Comparison of ENCODE assay signal across 8 mouse cellular contexts in the genomic region with DNA sequence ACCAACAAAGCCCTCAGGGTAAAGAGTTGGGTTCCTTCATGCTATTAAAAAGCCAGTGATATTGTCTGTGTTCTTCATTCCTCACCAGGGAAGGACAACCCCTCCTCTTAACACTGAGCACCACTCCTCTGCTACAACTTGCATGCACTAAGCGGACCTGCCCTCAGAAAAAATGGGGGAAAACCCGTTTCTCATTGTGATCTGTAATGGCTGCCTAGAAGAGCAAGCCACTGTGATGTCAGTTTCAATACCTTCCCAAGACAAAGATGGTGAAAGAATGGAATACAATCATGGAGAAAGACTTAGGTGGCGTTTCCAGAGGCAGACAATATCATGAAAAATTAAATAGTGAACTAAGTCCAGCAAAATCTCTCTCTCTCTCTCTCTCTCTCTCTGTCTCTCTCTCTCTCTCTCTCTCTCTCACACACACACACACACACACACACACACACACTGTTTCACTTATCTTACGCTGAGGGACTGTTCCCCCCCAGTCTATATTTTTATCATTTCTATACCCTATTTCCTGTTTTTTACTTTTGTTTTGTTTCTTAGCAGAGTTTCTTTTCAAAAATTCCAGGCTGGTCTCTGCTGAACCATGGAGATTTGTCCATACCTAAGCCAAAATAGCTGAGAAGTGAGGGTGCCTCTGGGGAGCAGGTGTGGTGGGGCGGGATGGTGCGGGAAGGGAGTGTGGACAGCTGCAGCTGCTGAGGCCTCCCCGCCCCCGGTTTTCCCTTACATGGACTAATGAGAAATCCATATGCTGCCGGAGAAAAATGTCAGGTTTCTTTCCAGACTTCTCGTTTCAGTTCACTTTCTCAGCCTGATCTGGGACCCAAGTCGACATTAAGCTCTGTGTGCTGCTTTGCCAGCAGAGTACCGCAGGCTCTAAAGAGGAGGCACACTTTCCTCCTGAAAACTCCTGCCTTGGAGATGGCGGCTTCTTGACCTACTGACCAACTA. TPM values are rescaled to one million over a fixed set of nuclear protein-coding genes. Genes with fewer than 3 reads are reported as not detected.
DNase-seq lines count a peak whose midpoint lies in the region; ATAC-seq and TF ChIP-seq lines count a peak whose summit lies in the region.

No protein-coding gene starts in this region.

- H3K9me3 ChIP-seq in midbrain, embryonic 11.5 days (ENCODE audit: control insufficient read depth, low read length), result no peaks in the 10 kb centered on the region
- H3K9me3 ChIP-seq in midbrain, embryonic 16.5 days (replicated peaks; ENCODE audit: control insufficient read depth, low read length, poor library complexity, severe bottlenecking), result no peaks in the 10 kb centered on the region
- no peaks in the 10 kb centered on the region for H3K9me3 ChIP-seq in hindbrain, postnatal 0 days (ENCODE audit: low read length)
- H3K9me3 ChIP-seq in neural tube, embryonic 15.5 days (replicated peaks), result no peaks in the 10 kb centered on the region

- H3K4me2 ChIP-seq in midbrain, embryonic 11.5 days, result no peak overlapping the region
- no peak overlapping the region for H3K4me2 ChIP-seq in midbrain, embryonic 16.5 days (ENCODE audit: low read length)
- no peak overlapping the region for H3K4me2 ChIP-seq in hindbrain, postnatal 0 days (ENCODE audit: low read depth, low read length)
- H3K4me2 ChIP-seq in neural tube, embryonic 15.5 days, result no peak overlapping the region

- peaks cover 10% of the 10 kb centered on the region for H3K4me1 ChIP-seq in midbrain, embryonic 11.5 days (ENCODE audit: control insufficient read depth, insufficient read depth, low read length)
- peaks cover 11% of the 10 kb centered on the region for H3K4me1 ChIP-seq in midbrain, embryonic 16.5 days (ENCODE audit: control insufficient read depth, insufficient read depth, low read length)
- peaks cover 8% of the 10 kb centered on the region for H3K4me1 ChIP-seq in hindbrain, postnatal 0 days (ENCODE audit: insufficient read depth, low read length)
- H3K4me1 ChIP-seq in neural tube, embryonic 15.5 days, result peaks cover 20% of the 10 kb centered on the region

- WGBS in midbrain, embryonic 11.5 days, result 76% methylated on average over 13 of the region's 13 CpGs
- 62% methylated on average over 13 of the region's 13 CpGs for WGBS in midbrain, embryonic 16.5 days
- WGBS in hindbrain, postnatal 0 days, result 50% methylated on average over 13 of the region's 13 CpGs
- WGBS in neural tube, embryonic 15.5 days, result 59% methylated on average over 13 of the region's 13 CpGs

- H3K36me3 ChIP-seq in midbrain, embryonic 11.5 days (ENCODE audit: control insufficient read depth, insufficient read depth, low read length), result no peaks in the 10 kb centered on the region
- no peaks in the 10 kb centered on the region for H3K36me3 ChIP-seq in midbrain, embryonic 16.5 days (ENCODE audit: control insufficient read depth, insufficient read depth, low read length)
- H3K36me3 ChIP-seq in hindbrain, postnatal 0 days (ENCODE audit: insufficient read depth, low read length), result no peaks in the 10 kb centered on the region
- H3K36me3 ChIP-seq in neural tube, embryonic 15.5 days, result no peaks in the 10 kb centered on the region

- H3K9ac ChIP-seq in midbrain, embryonic 11.5 days (ENCODE audit: low read length), result no peak overlapping the region
- H3K9ac ChIP-seq in midbrain, embryonic 16.5 days (ENCODE audit: low read depth, low read length), result no peak overlapping the region
- H3K9ac ChIP-seq in hindbrain, postnatal 0 days (replicated peaks; ENCODE audit: low read length), result no peak overlapping the region
- H3K9ac ChIP-seq in neural tube, embryonic 15.5 days (replicated peaks), result no peak overlapping the region

- DNase-seq in midbrain, embryonic 11.5 days (ENCODE audit: low spot score, missing footprints), result peak; percentile 88
- DNase-seq in gastrocnemius, postnatal 25 days, result peak; percentile 52
- no peak for DNase-seq in hindbrain, postnatal 0 days (ENCODE audit: low spot score)
- no peak for DNase-seq in layer of hippocampus, adult 11-12 months (ENCODE audit: low spot score)
- no peak for DNase-seq in cerebellum, adult 9-11 months

- H3K4me3 ChIP-seq in midbrain, embryonic 11.5 days (ENCODE audit: low read depth, low read length), result no peak overlapping the region
- H3K4me3 ChIP-seq in midbrain, embryonic 16.5 days (ENCODE audit: low read depth, low read length), result no peak overlapping the region
- H3K4me3 ChIP-seq in hindbrain, postnatal 0 days (ENCODE audit: low read length), result no peak overlapping the region
- no peak overlapping the region for H3K4me3 ChIP-seq in neural tube, embryonic 15.5 days (replicated peaks)

- no peak for ATAC-seq in midbrain, embryonic 11.5 days (ENCODE audit: low FRiP score)
- no peak for ATAC-seq in midbrain, embryonic 16.5 days
- no peak for ATAC-seq in hindbrain, postnatal 0 days
- no peak for ATAC-seq in neural tube, embryonic 15.5 days (ENCODE audit: low FRiP score)
- no peak for ATAC-seq in activated CD4-positive, CD25-positive, alpha-beta regulatory T cell, adult 4 months

- TF ChIP-seq CTCF in hindbrain, postnatal 0 days (IDR thresholded peaks at IDR 0.05; ENCODE audit: low read depth), result no peak

- no peaks in the 10 kb centered on the region for H3K27me3 ChIP-seq in midbrain, embryonic 11.5 days (ENCODE audit: control insufficient read depth, insufficient read depth, low read length)
- no peaks in the 10 kb centered on the region for H3K27me3 ChIP-seq in midbrain, embryonic 16.5 days (ENCODE audit: control insufficient read depth, insufficient read depth, low read depth, low read length)
- H3K27me3 ChIP-seq in hindbrain, postnatal 0 days (ENCODE audit: insufficient read depth, low read length), result no peaks in the 10 kb centered on the region
- H3K27me3 ChIP-seq in neural tube, embryonic 15.5 days (replicated peaks), result no peaks in the 10 kb centered on the region

- H3K27ac ChIP-seq in midbrain, embryonic 11.5 days (ENCODE audit: low read depth, low read length), result peak overlapping the region; percentile 37; the same call in 1 of the 2 replicates
- no peak overlapping the region for H3K27ac ChIP-seq in midbrain, embryonic 16.5 days (ENCODE audit: low read length)
- 0 out of 2 replicates have a peak overlapping the region, but pooled peaks have one; percentile 29 for H3K27ac ChIP-seq in hindbrain, postnatal 0 days
- peak overlapping the region; percentile 64 for H3K27ac ChIP-seq in neural tube, embryonic 15.5 days (replicated peaks)

RNA-seq across cellular contexts. Expression of gene Cep41, which starts 11.3 kb away (rescaled TPM):
- polyA plus RNA-seq in midbrain, embryonic 11.5 days (2014; fragmentation: Nextera tagmentation; extraction: Ambion mirVana), result 23.8 and 24.5 TPM in 2 replicates
- 13.2 and 17.1 TPM in 2 replicates for polyA plus RNA-seq in midbrain, embryonic 16.5 days (2015; fragmentation: Nextera tagmentation; extraction: Ambion mirVana)
- total RNA-seq in gastrocnemius, postnatal 25 days (2021), result 1 to 10 TPM; 1.4 to 2.1 TPM
- total RNA-seq in hindbrain, postnatal 0 days (2014; rRNA removed), result 6.1 and 9.8 TPM in 2 replicates
- polyA plus RNA-seq in hindbrain, postnatal 0 days (2015; fragmentation: Nextera tagmentation; extraction: Ambion mirVana), result 8.2 TPM in 2 replicates
- 10.7 and 11.6 TPM in 2 replicates for polyA plus RNA-seq in neural tube, embryonic 15.5 days (2015; fragmentation: Nextera tagmentation; extraction: Ambion mirVana)
- polyA plus RNA-seq in activated CD4-positive, CD25-positive, alpha-beta regulatory T cell, adult 4 months (2017; shearing (Covaris generic)), result 1 to 10 TPM; 7.4 to 7.7 TPM

RNA-seq across cellular contexts. Expression of gene Mest, which starts 41.1 kb away (rescaled TPM):
- polyA plus RNA-seq in midbrain, embryonic 11.5 days (2014; fragmentation: Nextera tagmentation; extraction: Ambion mirVana), result 1,255 and 1,269 TPM in 2 replicates
- 268 and 368 TPM in 2 replicates for polyA plus RNA-seq in midbrain, embryonic 16.5 days (2015; fragmentation: Nextera tagmentation; extraction: Ambion mirVana)
- 10 to 100 TPM; 10.5 to 19.9 TPM for total RNA-seq in gastrocnemius, postnatal 25 days (2021)
- total RNA-seq in hindbrain, postnatal 0 days (2014; rRNA removed), result 237 and 326 TPM in 2 replicates
- 152 and 154 TPM in 2 replicates for polyA plus RNA-seq in hindbrain, postnatal 0 days (2015; fragmentation: Nextera tagmentation; extraction: Ambion mirVana)
- polyA plus RNA-seq in neural tube, embryonic 15.5 days (2015; fragmentation: Nextera tagmentation; extraction: Ambion mirVana), result 378 and 417 TPM in 2 replicates
- polyA plus RNA-seq in activated CD4-positive, CD25-positive, alpha-beta regulatory T cell, adult 4 months (2017; shearing (Covaris generic)), result under 1 TPM; 0.37 to 0.85 TPM

RNA-seq across cellular contexts. Expression of gene Cpa1, which starts 43.2 kb away (rescaled TPM):
- 0.08 TPM in 1 of 2 replicates, not detected in the other for polyA plus RNA-seq in midbrain, embryonic 11.5 days (2014; fragmentation: Nextera tagmentation; extraction: Ambion mirVana)
- polyA plus RNA-seq in midbrain, embryonic 16.5 days (2015; fragmentation: Nextera tagmentation; extraction: Ambion mirVana), result 0.90 and 0.91 TPM in 2 replicates
- total RNA-seq in gastrocnemius, postnatal 25 days (2021), result not detected
- 0.68 and 0.84 TPM in 2 replicates for total RNA-seq in hindbrain, postnatal 0 days (2014; rRNA removed)
- polyA plus RNA-seq in hindbrain, postnatal 0 days (2015; fragmentation: Nextera tagmentation; extraction: Ambion mirVana), result 0.40 and 0.68 TPM in 2 replicates
- polyA plus RNA-seq in neural tube, embryonic 15.5 days (2015; fragmentation: Nextera tagmentation; extraction: Ambion mirVana), result 0.50 and 7.6 TPM in 2 replicates
- polyA plus RNA-seq in activated CD4-positive, CD25-positive, alpha-beta regulatory T cell, adult 4 months (2017; shearing (Covaris generic)), result not detected

Comparison
In these comparisons a context has a peak if more than half of its experiments do, and no peak if none do; other contexts are left out.
1. DNase-seq: peak in midbrain, embryonic 11.5 days (single experiment) and gastrocnemius, postnatal 25 days (single experiment); none in hindbrain, postnatal 0 days (single experiment), layer of hippocampus, adult 11-12 months (single experiment) and cerebellum, adult 9-11 months (single experiment).
2. RNA of gene Mest, which starts 41.1 kb away (polyA plus RNA-seq): 1,255 to 1,269 TPM in midbrain, embryonic 11.5 days, 378 to 417 TPM in neural tube, embryonic 15.5 days, 268 to 368 TPM in midbrain, embryonic 16.5 days and 152 to 154 TPM in hindbrain, postnatal 0 days; 0.37 to 0.85 TPM in activated CD4-positive, CD25-positive, alpha-beta regulatory T cell, adult 4 months; every median in the first group is over 10 times any median in the second.